Mouse (Mus musculus): ENCODE measurements around the gene Disp3.

GRCm38 (mm10) chr4:148306406-148307083 lies 18.8 kb upstream of the Disp3 start:
- TF ChIP-seq CTCF (IDR thresholded peaks at IDR 0.05; ENCODE audit: extremely low read depth, insufficient read depth, low read length) (no peak), POLR2A (IDR thresholded peaks at IDR 0.05; ENCODE audit: extremely low read depth, insufficient read depth, low read length) (no peak)
